Mouse (Mus musculus): ENCODE data around the gene Gm11020.

The Gm11020 gene

DNA sequence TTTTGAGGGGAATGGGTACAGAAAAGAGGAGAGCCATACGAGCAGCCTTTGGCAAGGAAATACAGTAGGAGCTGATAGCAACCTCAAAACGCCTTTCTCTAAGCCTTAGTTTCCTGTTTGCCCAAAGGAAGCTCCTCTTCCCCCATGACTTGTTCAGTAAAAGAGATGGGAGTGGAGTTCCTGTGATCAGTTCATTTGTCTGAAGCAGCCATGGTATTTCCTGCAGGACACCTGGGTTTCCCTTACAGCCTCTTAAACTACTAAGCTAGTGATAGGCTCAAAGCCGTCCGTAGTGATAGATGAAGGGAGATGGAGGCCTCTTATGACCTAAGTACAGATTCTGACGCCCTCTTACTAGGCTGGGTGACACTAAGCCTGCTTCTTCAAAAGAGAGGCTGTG lies 21.1 kb downstream of the Gm11020 start:
- DNase-seq (ENCODE audit: low spot score): no peak

DNA sequence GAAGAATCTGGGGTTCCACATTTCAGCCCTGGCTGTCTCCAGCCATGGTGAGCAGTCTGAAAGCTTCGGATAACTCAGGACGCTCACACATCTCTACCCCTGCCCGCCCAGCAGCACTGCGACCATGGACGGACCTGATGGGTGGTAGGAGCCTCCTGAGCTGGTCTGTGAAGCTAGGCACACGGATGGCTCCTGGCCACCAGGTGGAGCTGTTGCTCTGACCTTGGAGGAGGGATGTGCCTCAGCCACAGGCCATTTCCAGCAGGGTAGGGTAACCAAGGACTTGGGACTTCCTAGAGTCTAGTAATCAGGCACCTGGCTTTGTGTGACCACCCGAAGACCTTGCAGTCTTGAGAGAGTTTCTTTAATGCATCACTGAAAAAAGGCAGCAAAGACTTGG lies 22.6 kb downstream of the Gm11020 start:
- DNase-seq (ENCODE audit: low spot score): peak; percentile 66

DNA sequence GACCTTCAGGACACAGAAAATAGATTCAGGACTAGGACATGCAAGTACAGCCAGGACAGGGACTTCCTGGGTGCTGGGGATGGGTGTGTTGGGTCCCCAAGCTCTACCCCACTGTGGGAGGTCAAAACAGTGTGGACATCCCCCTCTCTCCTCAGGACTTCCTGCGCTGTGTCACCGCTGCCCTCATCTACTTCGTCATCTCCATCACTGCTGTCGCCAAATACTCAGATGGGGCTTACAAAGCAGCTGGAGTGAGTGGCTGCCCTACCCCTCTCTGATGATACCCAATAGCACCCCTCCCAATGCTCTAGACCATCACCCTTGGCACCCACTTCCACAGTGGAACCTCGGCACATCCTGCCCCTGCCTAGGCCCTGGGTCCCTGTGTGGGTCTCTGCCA lies 23.3 kb downstream of the Gm11020 start:
- DNase-seq (ENCODE audit: low spot score): no peak

DNA sequence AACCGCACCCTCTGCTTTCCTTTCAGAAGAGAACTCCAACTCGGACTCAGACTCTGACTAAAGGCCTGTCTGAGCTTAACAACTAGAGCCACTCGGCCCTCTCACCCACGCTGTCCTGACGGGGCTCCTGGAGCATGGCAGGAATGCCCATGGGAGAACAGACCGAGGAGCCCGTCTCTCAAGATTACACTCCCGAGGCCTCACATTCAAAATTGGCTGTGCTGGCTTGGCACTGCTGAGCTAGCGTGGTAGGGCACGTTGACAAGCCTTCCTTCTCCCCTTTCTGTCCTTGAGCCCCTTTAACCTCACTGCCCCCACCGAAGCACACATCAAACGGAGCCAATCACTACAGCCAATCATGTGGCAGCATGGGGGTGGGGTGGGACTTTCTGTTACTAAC lies 25.3 kb downstream of the Gm11020 start:
- no peak for DNase-seq (ENCODE audit: low spot score)

DNA sequence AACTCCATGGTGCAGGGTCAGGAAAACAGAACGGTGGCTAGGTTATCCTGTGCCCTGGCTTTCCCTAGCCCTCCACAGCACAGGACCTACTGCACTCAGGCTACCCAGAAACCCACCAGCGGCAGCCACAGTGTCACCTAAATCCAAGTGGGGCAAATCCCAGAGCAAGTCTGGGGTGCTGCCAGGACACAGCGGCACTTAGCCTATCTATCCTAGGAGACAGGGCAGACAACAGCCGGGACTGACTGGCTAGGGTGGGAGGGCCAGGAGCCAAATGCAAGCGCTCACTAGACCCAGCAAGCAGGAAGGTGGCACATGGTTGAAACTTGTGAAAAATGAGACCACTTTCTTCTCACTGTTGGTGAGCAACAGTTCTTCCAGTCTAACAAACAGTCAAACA lies 27.6 kb downstream of the Gm11020 start:
- DNase-seq (ENCODE audit: low spot score): no peak

DNA sequence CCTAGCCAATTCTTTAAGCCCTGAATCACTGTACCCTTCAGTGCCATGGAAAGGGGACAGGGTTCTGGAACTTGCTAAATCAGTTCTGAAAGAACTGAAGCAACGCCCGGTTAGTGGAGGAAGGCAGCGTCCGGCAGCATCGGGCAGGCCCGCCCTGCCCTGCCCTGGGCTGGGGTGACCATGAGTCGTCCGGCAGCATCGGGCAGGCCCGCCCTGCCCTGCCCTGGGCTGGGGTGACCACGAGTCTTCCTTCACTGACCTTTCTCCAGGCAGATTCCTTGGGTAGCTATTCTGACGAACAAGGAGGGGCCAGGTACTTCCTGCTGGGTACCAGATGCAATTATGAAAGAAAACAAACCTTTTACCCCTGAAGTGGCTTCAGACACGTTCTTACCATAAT lies 28.7 kb downstream of the Gm11020 start:
- no peak for DNase-seq (ENCODE audit: low spot score)

DNA sequence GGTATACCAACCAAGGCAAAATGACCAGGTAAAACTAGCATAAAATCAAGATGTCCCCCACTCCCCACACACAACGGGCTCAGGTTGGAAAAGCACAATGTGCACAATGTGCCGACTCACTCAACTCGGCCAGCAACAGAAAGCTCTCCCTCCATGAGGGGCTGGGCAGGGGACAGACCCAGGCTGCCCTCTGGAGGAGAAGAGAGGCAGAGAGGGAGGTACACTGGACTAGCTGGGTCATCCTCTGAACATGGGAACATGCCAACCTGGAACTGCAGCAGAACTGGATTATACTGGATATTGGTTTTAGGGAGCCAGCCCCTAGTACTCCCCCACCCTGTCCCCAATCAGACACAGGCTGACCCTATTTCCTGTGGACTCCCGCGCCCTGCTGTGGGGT lies 31.8 kb downstream of the Gm11020 start:
- DNase-seq (ENCODE audit: low spot score): no peak

DNA sequence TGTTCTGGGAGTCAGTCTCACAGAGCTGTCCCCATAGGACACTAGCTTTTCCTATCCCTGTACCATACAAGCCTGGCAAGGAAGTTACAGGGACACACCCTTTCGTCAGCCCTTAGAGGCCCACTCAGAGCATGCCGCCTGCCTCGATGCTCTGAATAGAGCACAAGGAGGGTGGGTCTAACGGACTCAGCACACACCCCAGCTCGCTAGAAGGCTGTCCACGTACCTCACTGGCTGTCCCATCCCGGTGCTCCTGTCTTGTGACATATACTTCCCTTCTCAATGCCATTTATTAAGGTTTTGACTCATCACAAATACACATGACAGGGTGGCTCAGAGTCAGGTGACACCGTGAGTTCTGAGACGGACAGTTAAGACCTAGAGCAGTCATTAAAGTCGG lies 33.1 kb downstream of the Gm11020 start:
- DNase-seq (ENCODE audit: low spot score): no peak

DNA sequence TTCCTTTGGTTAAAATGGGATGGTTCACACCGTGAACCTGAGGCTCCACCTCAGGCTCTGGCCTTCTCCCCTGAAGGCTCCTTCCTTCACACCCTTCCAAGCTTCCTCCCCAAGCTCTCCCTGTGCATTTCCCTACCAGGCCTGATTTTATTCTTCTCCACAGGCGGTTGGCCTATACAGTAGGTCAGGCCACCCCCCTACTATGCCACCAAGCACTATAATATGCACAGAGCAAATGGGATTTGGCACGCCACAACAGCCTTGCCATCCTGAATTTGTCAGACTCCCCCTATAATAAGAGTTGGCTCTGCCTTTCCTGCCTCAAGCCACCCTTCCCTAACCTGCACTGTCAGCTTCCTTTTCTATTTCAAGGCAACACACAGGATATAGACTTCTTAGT lies 37.3 kb downstream of the Gm11020 start:
- no peak for DNase-seq (ENCODE audit: low spot score)

DNA sequence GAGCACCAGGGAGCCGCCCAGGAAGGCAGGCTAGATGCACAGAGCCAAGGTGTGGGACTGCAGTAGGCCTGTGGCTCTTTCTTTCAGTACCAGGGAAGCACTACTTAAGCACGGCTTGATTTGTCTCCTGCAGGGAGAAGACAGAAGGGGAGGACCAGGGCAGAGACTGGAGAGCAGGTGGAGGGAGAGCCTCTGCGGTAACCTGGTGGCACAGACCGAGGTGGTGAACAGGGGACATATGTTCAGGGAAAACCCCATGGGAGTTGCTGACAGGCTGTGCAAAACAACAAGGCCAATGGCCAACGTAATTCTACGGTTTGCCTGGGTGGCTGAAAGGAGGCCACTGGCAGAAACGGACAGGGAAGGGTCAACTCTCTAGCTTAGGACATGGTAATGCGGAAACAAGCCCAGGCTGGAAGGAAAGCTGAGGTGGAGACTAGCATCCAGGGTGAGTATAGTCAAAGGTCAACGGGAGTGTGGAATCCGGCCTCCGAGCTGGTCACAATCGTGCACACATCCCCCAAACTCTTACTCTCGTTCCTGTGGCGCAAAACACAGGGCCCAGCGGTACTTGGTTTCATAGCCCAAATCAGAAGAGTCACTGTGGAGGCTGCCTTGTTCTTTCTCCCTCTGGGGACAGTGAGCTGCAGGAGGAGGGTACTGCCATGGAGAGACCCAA lies 38.5 kb downstream of the Gm11020 start:
- no peak for DNase-seq (ENCODE audit: low spot score)

DNA sequence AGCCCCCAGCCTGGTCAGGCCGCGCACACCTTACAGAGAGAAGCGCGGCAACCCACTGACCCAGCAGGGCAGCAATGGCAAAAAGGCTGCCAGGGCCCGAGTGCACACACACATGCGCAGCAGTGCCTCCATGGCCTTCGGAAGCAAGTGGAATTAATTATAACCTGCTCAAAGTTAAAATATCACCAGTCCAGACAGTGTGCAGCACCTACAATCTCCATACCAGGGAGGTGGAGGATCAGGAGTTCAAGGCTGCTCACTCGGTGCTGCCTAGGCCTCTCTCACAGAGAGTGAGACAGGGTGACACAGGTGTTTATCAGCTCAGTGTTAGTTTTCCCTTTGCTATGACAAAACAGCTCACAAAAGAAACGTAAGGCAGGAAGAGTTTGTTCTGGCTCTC lies 44.3 kb downstream of the Gm11020 start:
- no peak for DNase-seq (ENCODE audit: low spot score)

DNA sequence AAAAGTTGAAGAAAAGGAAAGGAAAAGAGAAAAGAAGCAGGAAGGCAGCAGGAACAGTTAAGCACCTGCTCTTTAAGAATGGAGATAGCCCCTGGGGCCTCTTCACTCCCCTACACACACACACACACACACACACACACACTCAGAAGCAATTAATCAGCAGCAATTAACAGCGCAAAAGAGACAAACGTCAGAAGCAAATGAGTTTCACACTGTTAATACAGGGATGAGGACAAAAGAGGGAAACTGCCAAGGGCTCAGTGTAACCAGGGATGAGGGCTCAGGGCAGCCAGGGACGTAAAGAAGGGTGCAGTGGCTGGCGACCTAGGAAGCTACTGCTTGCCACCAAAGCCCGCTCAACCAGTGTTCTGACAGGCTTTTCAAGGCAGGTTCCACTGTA lies 46.0 kb downstream of the Gm11020 start:
- DNase-seq (ENCODE audit: low spot score): no peak

DNA sequence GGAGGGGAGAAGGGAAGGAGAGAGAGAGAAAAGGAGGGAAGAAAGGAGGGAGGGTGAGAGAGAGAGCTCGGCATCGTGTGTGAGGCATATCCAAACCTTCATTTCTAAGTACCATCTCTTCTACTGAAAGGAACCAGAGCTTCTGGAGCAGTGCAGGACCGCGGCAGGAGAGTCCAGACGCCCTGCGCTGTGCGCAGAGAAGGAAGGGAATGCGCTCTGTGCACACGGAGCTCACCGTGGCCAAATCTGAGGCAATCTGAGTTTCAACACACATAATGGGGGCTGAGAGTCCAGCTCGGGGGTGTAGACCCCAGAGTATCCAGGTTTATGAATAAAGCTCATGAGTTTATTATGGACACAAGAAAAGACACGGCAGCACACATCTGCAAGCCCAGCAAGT lies 48.2 kb downstream of the Gm11020 start:
- DNase-seq (ENCODE audit: low spot score): no peak

DNA sequence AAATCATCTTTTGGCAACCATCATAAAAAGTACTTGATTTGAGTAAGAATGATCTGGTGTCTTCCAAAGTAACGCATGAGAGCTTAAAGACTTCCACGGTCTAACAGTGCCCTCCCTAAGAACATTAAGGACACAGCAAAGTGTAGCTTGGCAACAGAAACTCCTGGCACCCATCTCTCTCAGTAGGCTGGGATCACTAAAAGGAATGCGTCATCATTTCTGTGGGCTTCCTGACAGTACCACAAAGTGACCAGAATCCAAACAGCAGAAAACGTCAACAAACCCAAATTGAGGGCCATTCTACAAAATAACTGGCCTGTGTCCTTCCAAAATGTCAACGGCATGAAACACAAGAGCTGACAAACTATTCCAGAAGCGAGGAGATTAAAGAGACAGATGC lies 48.7 kb downstream of the Gm11020 start:
- DNase-seq (ENCODE audit: low spot score): no peak

DNA sequence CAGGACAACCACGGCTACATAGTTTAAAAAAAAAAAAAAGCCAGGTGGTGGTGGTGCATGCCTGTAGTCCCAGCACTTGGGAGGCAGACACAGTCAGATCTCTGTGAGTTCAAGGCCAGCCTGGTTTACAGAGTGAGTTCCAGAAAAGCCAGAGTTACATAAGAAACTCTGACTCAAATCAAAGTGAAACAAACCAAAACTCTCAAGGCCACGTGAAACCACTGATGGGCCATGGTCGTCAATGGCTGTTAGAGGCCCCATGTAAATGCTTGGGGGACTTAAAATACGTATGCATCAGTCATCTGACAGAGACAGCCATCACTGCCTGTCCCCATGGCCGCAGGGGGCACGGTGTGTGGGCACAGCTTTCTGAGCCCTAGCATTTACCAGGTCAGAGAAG lies 49.8 kb downstream of the Gm11020 start:
- DNase-seq (ENCODE audit: low spot score): no peak

Measured in spleen, adult 12 weeks (tissue).